Mouse (Mus musculus): ENCODE results near the gene Unkl.

GRCm38 (mm10) chr17:25210680-25211466, 22.7 kb downstream of the Unkl start:
- TF ChIP-seq CTCF (IDR thresholded peaks at IDR 0.05; ENCODE audit: insufficient read depth, low read depth, low read length) (no peak), POLR2A (IDR thresholded peaks at IDR 0.05; ENCODE audit: insufficient read depth, low read depth, low read length) (no peak)

All from olfactory bulb, adult 2 months (tissue).